Mouse (Mus musculus) heart, adult 8-10 months (tissue): ENCODE results near the gene Tusc2. TPM values are rescaled to one million over a fixed set of nuclear protein-coding genes. Genes with fewer than 3 reads are reported as not detected.

Experiments used
- DNase-seq: peaks from one replicate; pipeline ENCODE4 v3.0.0; 2022; ENCODE audit warnings: low spot score
- total RNA-seq, 4 experiments: library from RNA; stranded (reverse); gene quantifications; 2 replicates each; pipeline ENCODE4 v1.2.4; 2022

The Tusc2 gene
- total RNA-seq, 4 experiments from 2014 or later = 40.0 to 46.9 (median 40.2) TPM

DNA sequence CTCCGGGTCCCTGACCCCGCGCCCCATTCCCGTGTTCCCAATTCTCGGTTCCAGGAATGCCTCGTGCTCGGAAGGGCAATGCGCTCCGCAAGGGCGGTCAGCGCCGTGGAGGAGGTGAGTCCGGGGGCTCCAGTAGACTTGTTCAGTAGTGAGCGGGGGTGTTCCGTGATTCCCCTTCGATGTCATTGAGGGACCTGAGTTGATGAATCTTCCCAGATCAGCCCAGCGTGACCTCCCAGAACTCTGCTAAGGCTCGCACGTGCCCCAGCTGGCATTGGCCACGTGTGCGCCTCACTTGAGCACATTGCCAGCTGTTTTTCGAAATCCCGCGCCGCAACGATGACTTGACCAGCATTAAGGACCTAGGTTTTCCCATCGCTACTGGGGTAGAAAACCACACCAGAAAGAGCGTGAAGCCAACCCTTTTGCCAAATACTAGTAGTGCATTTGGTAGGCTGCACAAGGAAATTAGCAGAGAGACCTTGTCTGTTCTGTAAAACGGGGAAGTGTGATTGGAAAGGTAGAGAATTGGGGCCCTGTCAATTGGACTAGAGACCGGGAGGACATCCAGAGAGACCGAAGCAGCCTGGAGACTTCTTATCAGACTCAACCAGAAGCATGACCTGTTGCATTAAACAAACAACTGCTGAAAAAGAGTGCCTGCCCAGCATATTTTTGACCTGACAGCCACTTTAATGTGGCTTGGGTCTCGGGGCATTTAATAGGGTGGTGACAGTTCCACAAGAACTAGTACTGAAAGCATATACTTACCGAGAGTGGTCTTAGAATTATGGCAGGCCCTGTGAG is 25.0 kb downstream of the Tusc2 start:
- no peak for DNase-seq

GRCm38 (mm10) chr9:107590058-107590772 is 27.2 kb downstream of the Tusc2 start:
- no peak for DNase-seq

- DNase-seq = no peak
These were observed 27.7 kb downstream of the Tusc2 start for GRCm38 (mm10) chr9:107590773-107591060.

DNA sequence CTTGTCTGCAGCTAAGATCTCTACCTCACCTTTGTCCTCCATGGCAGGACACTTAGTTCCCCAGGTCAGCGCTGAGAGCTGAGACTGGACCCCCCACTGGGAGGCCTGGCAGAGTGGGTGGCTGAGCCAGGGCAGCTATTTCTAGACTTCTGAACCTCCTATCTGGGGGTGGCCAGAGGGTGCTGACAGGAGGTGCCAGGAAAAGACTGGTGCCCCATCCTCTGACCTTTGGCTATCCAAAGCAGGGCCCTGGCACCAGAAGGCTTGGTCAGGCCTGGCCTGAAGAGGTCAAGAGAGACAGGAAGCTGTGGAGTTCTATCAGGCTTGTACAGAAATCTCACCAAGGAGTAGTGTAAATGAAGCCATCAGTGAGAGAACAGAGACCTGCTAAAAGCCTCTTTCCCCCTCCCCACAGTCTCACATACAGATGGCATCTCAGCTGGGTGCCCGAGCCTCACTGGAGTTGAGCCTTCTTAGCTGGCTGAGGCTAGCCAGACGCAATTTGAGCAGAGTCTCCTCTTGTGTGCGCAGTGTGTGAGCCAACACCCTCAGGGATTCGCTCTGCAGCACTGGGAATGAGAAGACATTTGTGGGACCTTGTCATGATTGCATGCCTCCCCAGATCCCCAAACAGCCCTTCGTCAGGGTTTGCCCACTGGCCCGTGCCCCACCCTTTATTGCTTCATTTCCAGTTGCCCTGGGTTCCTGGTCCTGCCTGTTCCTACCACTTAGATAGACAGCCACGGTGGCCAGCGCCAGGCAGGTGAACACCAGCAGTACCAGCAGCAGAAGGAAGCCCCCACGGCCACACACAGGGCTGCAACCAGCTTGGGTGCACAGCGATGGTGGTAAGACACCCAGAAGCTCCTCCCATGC is 30.3 kb downstream of the Tusc2 start:
- DNase-seq = peak; percentile 60

DNA sequence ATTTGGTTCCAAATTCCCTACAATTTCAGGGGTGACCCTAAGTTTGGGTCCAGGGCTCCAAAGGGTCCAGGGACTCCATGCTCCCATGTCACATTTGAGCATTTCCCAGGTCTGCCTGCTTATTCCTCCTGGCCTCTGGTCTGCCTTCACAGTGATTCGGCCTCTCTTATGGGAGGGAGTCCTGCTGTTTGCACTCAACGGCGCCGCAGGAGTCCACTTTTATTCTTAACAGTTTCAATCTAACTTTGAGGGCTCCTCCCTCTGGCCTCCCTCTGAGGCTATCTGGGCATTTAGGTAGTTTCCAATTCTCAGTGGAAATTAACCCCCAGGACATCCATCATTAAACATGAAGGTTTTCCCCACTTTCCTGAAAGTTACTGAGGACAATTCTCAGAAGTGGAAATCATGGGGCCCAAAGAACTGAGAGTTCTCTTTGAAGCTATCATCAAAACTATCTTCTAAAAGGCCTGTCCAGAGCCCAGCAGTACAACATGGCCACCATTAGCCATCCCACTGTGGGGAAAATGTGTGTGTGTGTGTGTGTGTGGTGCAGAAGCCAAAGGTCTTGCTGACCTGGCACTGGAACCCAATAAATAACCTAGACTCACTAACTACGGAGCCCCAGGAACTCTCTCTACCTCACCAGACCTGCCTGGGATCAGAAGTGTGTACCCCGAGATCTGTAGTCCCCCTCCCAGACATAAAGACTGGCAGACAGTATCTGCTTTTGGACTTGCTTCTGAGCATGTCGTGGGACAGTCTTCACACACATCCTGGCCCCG is 31.4 kb downstream of the Tusc2 start:
- DNase-seq = no peak

DNA sequence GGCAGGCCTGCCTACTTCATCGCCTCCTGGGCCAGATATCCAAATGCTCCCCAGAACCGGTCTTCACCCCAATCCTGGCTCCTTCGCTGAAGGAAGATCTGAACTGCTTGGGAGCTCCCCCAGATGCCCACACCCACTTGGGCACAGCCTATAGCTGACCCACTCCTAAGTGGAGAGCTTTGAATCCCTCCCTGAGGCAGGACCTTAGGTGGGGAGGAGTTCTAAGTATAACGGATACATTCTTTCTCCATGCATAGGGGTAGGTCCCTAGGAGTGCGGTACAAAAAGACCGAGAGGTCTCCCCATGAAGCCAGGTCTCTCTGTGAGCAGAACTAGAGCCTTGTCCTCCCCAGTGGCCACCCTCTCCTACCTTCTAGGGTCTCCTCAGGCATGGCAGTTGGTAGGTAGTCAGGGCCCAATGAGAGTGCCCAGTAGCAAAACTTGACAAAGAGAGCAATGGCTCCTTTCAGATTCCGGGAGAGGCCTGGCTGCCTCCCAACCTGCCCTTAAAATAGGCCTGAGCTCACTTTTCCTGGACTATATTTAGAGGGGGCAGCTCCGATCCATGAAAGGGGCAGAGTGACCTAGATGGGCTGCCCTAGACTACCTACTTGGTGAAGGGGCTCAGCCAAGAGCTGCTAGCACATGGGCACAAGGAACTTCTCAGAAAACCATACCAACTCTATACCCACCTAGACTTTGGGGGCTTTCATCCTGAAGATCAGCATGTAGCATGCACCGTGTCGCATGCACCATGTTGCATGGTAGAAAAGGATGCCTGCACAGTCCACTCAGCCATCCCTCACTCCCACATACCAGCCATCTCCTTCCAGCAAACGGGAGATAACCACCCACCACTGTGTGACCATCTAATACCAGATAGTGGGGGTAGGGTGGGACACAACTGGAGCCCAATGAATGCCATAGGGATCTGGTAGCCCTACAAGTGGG is 33.8 kb downstream of the Tusc2 start:
- DNase-seq = peak; percentile 82

- DNase-seq = no peak
These were observed 35.3 kb downstream of the Tusc2 start for GRCm38 (mm10) chr9:107598385-107598784.

DNA sequence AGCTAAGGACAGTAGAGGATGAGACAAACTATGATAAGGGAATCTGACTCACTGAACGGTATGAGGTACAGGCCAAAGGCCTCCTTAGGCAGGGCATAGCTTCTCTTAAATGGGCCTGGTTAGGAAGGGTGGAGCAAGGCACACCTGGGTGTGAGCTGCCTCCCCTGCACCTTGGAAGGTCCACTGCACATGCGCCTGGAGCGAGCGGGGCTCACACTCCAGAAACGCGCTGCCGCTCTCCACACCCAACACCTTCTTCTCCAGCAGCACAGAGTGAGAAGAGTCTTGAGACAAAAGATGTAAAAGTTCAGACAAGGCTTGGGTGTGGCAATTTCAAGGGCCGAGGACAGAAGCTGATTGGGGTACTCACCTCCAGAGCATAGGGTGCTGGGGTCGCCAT is 36.4 kb downstream of the Tusc2 start:
- DNase-seq = no peak

DNA sequence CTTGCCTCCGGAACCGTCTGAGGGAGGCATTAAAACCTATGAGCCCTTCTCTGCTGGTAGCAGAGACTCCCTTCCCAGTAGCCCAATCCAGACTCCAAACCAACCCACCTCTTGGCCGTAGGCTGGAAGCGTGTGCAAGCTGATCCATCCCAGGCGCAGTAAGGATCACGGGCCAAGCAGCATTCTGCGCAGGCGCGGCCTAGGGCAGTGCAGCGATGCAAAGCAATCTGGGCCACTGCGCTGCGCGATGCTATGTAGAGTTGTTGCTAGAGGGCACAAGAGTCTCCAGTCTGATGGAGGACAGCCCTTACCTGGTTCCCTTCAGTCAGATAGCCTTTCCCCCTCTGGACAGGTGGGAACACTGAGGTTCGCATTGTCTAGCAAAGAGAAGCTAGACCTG is 36.8 kb downstream of the Tusc2 start:
- no peak for DNase-seq

- no peak for DNase-seq
These were observed 37.7 kb downstream of the Tusc2 start for GRCm38 (mm10) chr9:107600745-107601144.

DNA sequence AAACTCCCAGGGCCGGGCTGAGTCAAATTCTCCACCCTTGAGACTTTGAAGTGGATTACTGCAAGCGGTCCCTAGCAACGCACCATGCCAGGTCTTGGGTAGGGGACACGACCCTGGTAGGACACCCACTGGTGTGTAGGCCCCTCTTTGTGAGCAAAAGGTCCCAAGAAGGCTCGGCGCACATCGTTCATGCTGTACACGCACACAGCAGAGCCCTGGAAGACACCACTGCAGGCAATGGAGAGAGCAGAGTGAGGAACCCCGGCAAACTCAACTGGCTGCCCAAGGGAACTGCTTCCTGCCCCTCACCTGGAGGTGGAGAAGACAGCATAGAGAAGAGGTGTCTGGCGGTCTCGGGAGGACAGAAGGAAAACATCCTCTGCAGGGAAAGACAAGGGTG is 38.2 kb downstream of the Tusc2 start:
- DNase-seq = no peak

DNA sequence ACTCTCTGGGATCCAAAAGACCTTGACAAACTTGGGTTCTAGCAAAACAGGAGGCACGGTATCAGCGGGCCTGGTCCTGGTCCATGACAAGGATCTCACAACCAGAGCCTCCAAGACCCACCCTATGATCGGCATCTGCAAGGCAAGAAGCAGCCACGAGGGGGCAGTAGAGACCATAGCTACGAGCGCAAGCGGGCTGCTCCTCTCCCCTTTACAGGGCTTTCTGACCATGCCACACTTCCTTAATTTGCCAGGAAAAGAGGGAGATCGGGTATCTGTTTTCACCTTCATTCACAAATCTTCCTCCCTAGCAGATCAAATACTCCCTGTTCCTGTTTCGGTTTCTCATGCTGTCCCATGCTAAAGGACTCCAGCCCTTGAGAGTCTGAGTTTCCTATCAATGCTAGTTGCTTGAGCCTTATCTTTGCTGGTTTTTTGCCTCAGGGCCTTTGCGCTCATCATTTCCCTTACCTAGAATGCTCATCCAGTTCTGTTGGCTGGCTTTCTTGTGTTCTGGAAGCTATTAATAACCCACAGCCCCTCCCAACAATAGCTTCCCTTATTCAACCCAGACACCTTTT is 39.1 kb downstream of the Tusc2 start:
- peak; percentile 95 for DNase-seq

DNA sequence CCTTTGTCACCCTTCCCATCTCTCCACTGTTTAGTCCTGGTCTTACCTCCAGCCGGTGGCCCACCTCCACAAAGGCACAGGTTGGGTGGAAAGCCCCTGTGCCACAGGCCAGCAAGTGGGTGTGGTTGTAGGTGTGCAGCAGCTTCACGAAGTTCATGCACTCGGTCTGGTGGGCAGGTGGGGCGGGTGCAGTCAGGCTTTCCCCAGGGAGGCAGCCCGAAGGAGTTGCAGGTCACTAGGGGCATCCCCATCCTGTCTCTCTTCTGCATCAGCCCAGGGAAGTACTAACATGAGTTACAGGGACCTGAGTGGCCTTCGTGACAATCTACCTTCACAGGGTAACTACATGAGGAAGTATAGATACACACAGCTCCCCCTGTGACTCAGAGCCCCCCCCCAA is 40.2 kb downstream of the Tusc2 start:
- DNase-seq = no peak

GRCm38 (mm10) chr9:107605041-107605661 is 42.1 kb downstream of the Tusc2 start:
- DNase-seq = no peak

DNA sequence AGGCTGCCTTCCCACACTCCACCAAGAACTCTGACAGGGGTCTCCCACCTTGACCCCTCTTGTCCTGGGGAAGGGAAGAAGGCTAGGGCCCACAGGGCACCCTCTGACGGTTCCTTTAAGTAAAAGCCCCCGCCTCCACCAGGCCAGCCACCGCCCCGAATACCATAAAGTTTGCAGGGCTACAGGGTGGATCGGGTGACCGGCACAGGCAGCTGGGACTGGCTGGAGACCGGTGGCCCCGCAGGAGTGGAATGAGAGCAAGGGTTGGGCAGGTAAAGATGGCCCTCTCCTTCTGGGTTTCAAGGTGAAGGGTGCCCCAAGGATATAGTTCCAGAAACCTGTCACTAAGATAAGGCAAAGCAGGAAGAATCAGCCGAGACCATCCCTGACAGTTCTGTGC is 43.5 kb downstream of the Tusc2 start:
- DNase-seq = no peak

- DNase-seq = no peak
These were observed 44.0 kb downstream of the Tusc2 start for GRCm38 (mm10) chr9:107607036-107607435.

DNA sequence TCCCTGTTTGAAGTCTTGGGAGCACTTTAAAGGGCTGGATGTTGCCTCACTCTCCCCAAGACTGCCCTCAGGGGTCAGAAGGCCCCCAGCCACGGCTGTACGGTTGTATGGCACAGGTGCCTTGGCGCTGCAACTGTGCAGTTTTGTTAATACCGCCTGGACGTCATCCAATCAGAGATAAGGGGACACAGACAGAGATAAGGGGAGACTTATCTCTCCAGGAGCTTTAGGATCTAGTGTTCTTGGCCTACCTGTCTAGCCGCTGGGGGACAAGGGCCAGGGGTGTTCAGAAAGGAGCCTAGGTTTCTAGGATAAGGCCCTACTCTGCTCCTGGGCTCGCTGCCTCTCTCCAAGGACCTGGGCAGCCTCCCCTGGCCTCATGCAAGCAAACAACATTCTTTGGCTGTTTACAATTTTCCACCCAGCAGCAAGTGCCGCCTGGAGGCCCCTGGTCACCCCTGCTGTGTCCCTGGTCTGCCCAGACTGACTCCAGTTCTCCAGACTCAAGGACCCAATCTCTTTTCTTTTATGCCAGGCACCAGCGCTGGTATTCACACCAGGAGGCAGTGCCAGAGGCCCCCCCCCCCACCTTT is 44.7 kb downstream of the Tusc2 start:
- DNase-seq = no peak

DNA sequence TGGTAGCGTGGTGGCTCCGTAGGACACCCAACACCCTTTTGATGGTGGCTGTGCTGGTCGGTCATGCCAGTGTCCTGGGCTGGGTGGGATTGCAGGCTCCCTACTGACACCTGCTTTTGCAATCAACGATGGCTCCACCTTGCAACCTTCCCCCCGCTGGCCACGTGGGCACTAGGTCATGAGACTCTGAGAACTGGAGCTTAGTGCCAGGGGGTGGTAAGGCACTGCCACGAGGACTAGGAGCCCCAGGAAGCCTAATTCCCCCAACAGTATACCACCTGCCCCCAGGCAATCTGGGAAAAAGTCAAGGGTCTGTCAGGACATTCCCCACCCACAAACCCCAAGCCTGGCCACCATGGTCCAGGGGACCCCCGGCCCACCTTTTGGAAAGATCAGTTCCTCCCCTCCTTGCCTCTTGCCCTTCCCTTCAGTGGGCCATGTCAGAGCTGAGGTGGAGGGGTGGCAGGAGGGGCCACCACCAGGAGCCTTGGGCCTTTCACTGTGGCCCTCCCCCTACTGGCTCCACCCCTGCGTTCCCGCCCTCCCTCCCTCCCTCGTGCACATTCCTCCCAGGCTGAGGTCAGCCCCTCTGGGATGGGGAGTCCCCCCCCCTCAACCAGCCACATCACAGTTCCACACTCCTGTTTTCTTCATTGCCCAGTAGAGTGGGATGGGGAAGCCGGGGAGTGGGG is 45.8 kb downstream of the Tusc2 start, which contains the start of gene Sema3b:
TSS of gene Sema3b (minus strand) at position 489 of the 692 bp plus-strand sequence.
- DNase-seq = no peak
